Mouse (Mus musculus) forebrain, embryonic 10.5 days (tissue): Measurements from ENCODE around the gene Eipr1. TPM values are rescaled to one million over a fixed set of nuclear protein-coding genes. Genes with fewer than 3 reads are reported as not detected.

ENCODE experiments used
- DNase-seq: peaks from one replicate; pipeline ENCODE4 v3.0.0-alpha.2; 2017; ENCODE audit warnings: low spot score; ENCODE audit errors: extremely low spot score
- H3K27ac ChIP-seq: fragments of 300-500 bp; sonication (generic); 2 replicates; pipeline ENCODE4 v1.5.1; 2016; ENCODE audit warnings: mild to moderate bottlenecking
- H3K27me3 ChIP-seq: fragments of 300-500 bp; sonication (generic); 2 replicates; pipeline ENCODE4 v1.6.1; 2016; ENCODE audit warnings: mild to moderate bottlenecking; ENCODE audit not compliant: poor library complexity, severe bottlenecking
- H3K36me3 ChIP-seq: fragments of 300-500 bp; sonication (generic); replicated peaks from 2 replicates; pipeline ENCODE4 v1.6.1; 2016; ENCODE audit warnings: mild to moderate bottlenecking, moderate library complexity
- H3K4me1 ChIP-seq: fragments of 300-500 bp; sonication (generic); 2 replicates; pipeline ENCODE4 v1.6.1; 2016
- H3K4me3 ChIP-seq: fragments of 300-500 bp; sonication (generic); 2 replicates; pipeline ENCODE4 v1.5.1; 2016; ENCODE audit warnings: mild to moderate bottlenecking, moderate library complexity
- H3K9me3 ChIP-seq: fragments of 300-500 bp; sonication (generic); 2 replicates; pipeline ENCODE4 v1.6.1; 2016; ENCODE audit warnings: mild to moderate bottlenecking, moderate library complexity
- WGBS: fragments of 180-500 bp; shearing (Covaris S2); methylation state at CpG from one replicate; pipeline ENCODE4 v1.1.7; 2016; 5-methylcytosine and 5-hydroxymethylcytosine counted together
- polyA plus RNA-seq: library from polyadenylated mRNA; unstranded; fragments of >200 nt; fragmentation: Nextera tagmentation; extraction: Ambion mirVana; gene quantifications from 2 replicates; pipeline ENCODE4 v1.2.1, GENCODE M21; 2016

Gene Eipr1
- polyA plus RNA-seq, 1 experiment from 2014 or later, result 40.5 TPM

GRCm38 (mm10) chr12:28874781-28875251, 123.2 kb downstream of the Eipr1 start:
- H3K27ac ChIP-seq, result no peak overlapping the region

GRCm38 (mm10) chr12:28875471-28875870, 123.9 kb downstream of the Eipr1 start:
- no peak overlapping the region for H3K27ac ChIP-seq
- DNase-seq, result no peak
- no peak overlapping the region for H3K4me3 ChIP-seq
- no peaks in the 10 kb centered on the region for H3K36me3 ChIP-seq
- no peaks in the 10 kb centered on the region for H3K9me3 ChIP-seq
- peaks cover 16% of the 10 kb centered on the region for H3K4me1 ChIP-seq
- whole genome bisulfite sequencing, result 94% methylated on average over 8 of the region's 8 CpGs
- H3K27me3 ChIP-seq, result no peaks in the 10 kb centered on the region

More at GRCm38 (mm10) chr12:28874781-28875251, 123.2 kb downstream of the Eipr1 start:
- no peak for DNase-seq
- no peak overlapping the region for H3K4me3 ChIP-seq
- H3K27me3 ChIP-seq, result no peaks in the 10 kb centered on the region
- H3K9me3 ChIP-seq, result no peaks in the 10 kb centered on the region
- WGBS, result 72% methylated on average over 8 of the region's 8 CpGs
- peaks cover 9% of the 10 kb centered on the region for H3K4me1 ChIP-seq
- no peaks in the 10 kb centered on the region for H3K36me3 ChIP-seq

GRCm38 (mm10) chr12:28880471-28880870, 128.9 kb downstream of the Eipr1 start:
- peak overlapping the region; percentile 1; the same call in 1 of the 2 replicates for H3K27ac ChIP-seq
- no peak overlapping the region for H3K4me3 ChIP-seq
- H3K36me3 ChIP-seq, result no peaks in the 10 kb centered on the region

GRCm38 (mm10) chr12:28887712-28888111, 136.1 kb downstream of the Eipr1 start:
- 89% methylated on average over 6 of the region's 6 CpGs for WGBS
- Histone ChIP-seq H3K4me3 (no peak overlapping the region), H3K4me1 (peaks cover 5% of the 10 kb centered on the region), H3K27me3 (peaks cover 10% of the 10 kb centered on the region; the same call in 1 of the 2 replicates), H3K9me3 (no peaks in the 10 kb centered on the region), H3K27ac (no peak overlapping the region), H3K36me3 (no peaks in the 10 kb centered on the region)
- DNase-seq, result no peak

More at GRCm38 (mm10) chr12:28880471-28880870, 128.9 kb downstream of the Eipr1 start:
- Histone ChIP-seq H3K9me3 (no peaks in the 10 kb centered on the region), H3K4me1 (peaks cover 13% of the 10 kb centered on the region; the same call in 1 of the 2 replicates), H3K27me3 (no peaks in the 10 kb centered on the region)
- DNase-seq, result no peak

GRCm38 (mm10) chr12:28889068-28889674, 137.6 kb downstream of the Eipr1 start:
- H3K4me1 ChIP-seq, result peaks cover 5% of the 10 kb centered on the region
- peaks cover 10% of the 10 kb centered on the region; the same call in 1 of the 2 replicates for H3K27me3 ChIP-seq
- 44% methylated on average over 7 of the region's 7 CpGs for WGBS
- no peaks in the 10 kb centered on the region for H3K36me3 ChIP-seq
- no peak overlapping the region for H3K27ac ChIP-seq
- no peaks in the 10 kb centered on the region for H3K9me3 ChIP-seq
- no peak overlapping the region for H3K4me3 ChIP-seq
- DNase-seq, result no peak

- 79% methylated on average over 5 of the region's 5 CpGs for WGBS
- H3K27ac ChIP-seq, result no peak overlapping the region
Measured at GRCm38 (mm10) chr12:28891523-28891922, 139.9 kb downstream of the Eipr1 start.

GRCm38 (mm10) chr12:28896577-28896976, 145.0 kb downstream of the Eipr1 start:
- Histone ChIP-seq H3K36me3 (no peaks in the 10 kb centered on the region), H3K27me3 (no peaks in the 10 kb centered on the region), H3K27ac (no peak overlapping the region), H3K4me3 (no peak overlapping the region), H3K4me1 (peaks cover 11% of the 10 kb centered on the region; the same call in 1 of the 2 replicates), H3K9me3 (no peaks in the 10 kb centered on the region)
- 88% methylated on average over 3 of the region's 3 CpGs for WGBS
- no peak for DNase-seq

More at GRCm38 (mm10) chr12:28891523-28891922, 139.9 kb downstream of the Eipr1 start:
- Histone ChIP-seq H3K27me3 (peaks cover 5% of the 10 kb centered on the region; the same call in 1 of the 2 replicates), H3K4me3 (no peak overlapping the region), H3K36me3 (no peaks in the 10 kb centered on the region), H3K9me3 (no peaks in the 10 kb centered on the region), H3K4me1 (peaks cover 5% of the 10 kb centered on the region)
- no peak for DNase-seq

GRCm38 (mm10) chr12:28898307-28898706, 146.7 kb downstream of the Eipr1 start:
- Histone ChIP-seq H3K4me3 (no peak overlapping the region), H3K27ac (no peak overlapping the region), H3K27me3 (no peaks in the 10 kb centered on the region), H3K9me3 (no peaks in the 10 kb centered on the region), H3K4me1 (peaks cover 11% of the 10 kb centered on the region; the same call in 1 of the 2 replicates), H3K36me3 (no peaks in the 10 kb centered on the region)
- no peak for DNase-seq
- 95% methylated on average over 6 of the region's 6 CpGs for WGBS

GRCm38 (mm10) chr12:28899696-28900095, 148.1 kb downstream of the Eipr1 start:
- WGBS, result 68% methylated on average over 4 of the region's 4 CpGs
- Histone ChIP-seq H3K4me3 (no peak overlapping the region), H3K36me3 (no peaks in the 10 kb centered on the region), H3K9me3 (no peaks in the 10 kb centered on the region), H3K27ac (no peak overlapping the region), H3K4me1 (peaks cover 11% of the 10 kb centered on the region; the same call in 1 of the 2 replicates), H3K27me3 (no peaks in the 10 kb centered on the region)
- no peak for DNase-seq

GRCm38 (mm10) chr12:28900341-28900740, 148.7 kb downstream of the Eipr1 start:
- Histone ChIP-seq H3K27ac (no peak overlapping the region), H3K27me3 (no peaks in the 10 kb centered on the region), H3K4me3 (no peak overlapping the region), H3K9me3 (no peaks in the 10 kb centered on the region), H3K36me3 (no peaks in the 10 kb centered on the region), H3K4me1 (peaks cover 11% of the 10 kb centered on the region; the same call in 1 of the 2 replicates)
- DNase-seq, result no peak
- 87% methylated on average over 4 of the region's 4 CpGs for WGBS

GRCm38 (mm10) chr12:28902132-28902531, 150.5 kb downstream of the Eipr1 start:
- Histone ChIP-seq H3K27me3 (no peaks in the 10 kb centered on the region), H3K4me1 (peaks cover 19% of the 10 kb centered on the region), H3K27ac (no peak overlapping the region), H3K9me3 (no peaks in the 10 kb centered on the region), H3K36me3 (no peaks in the 10 kb centered on the region), H3K4me3 (no peak overlapping the region)
- no peak for DNase-seq
- WGBS, result 95% methylated on average over 3 of the region's 3 CpGs

GRCm38 (mm10) chr12:28903082-28903481, 151.5 kb downstream of the Eipr1 start:
- Histone ChIP-seq H3K9me3 (no peaks in the 10 kb centered on the region), H3K27ac (no peak overlapping the region), H3K4me3 (no peak overlapping the region), H3K4me1 (peaks cover 29% of the 10 kb centered on the region), H3K36me3 (no peaks in the 10 kb centered on the region), H3K27me3 (no peaks in the 10 kb centered on the region)
- 89% methylated on average over 4 of the region's 4 CpGs for WGBS
- no peak for DNase-seq

- H3K4me3 ChIP-seq, result no peak overlapping the region
- 90% methylated on average over 6 of the region's 6 CpGs for WGBS
- no peaks in the 10 kb centered on the region for H3K9me3 ChIP-seq
- H3K27ac ChIP-seq, result no peak overlapping the region
- H3K4me1 ChIP-seq, result peaks cover 24% of the 10 kb centered on the region
- no peaks in the 10 kb centered on the region for H3K27me3 ChIP-seq
- no peak for DNase-seq
- no peaks in the 10 kb centered on the region for H3K36me3 ChIP-seq
Measured at GRCm38 (mm10) chr12:28905486-28905885, 153.9 kb downstream of the Eipr1 start.
